Mouse (Mus musculus) midbrain, embryonic 12.5 days (tissue): Measurements from ENCODE around the gene Galnt6. TPM values are rescaled to one million over a fixed set of nuclear protein-coding genes. Genes with fewer than 3 reads are reported as not detected.
A peak's percentile ranks its signal among the peaks of the same experiment; 100 is the strongest.

ENCODE experiments used
- ATAC-seq: fragments of 200-750 bp; cut with Nextera tagmentation; 2 replicates; pipeline ENCODE4 v1.8.0; 2017; ENCODE audit warnings: low read depth, moderate TSS enrichment, moderate library complexity; ENCODE audit not compliant: low FRiP score
- H3K27ac ChIP-seq: fragments of 300-500 bp; sonication (generic); replicated peaks from 2 replicates; pipeline ENCODE4 v1.5.1; 2016; ENCODE audit warnings: mild to moderate bottlenecking
- H3K27me3 ChIP-seq: fragments of 300-500 bp; sonication (generic); 2 replicates; pipeline ENCODE4 v1.6.1; 2016; ENCODE audit warnings: mild to moderate bottlenecking
- H3K36me3 ChIP-seq: fragments of 300-500 bp; sonication (generic); 2 replicates; pipeline ENCODE4 v1.6.1; 2016
- H3K4me1 ChIP-seq: fragments of 300-500 bp; sonication (generic); 2 replicates; pipeline ENCODE4 v1.6.1; 2016
- H3K4me2 ChIP-seq: fragments of 300-500 bp; sonication (generic); replicated peaks from 2 replicates; pipeline ENCODE4 v1.6.1; 2016; ENCODE audit warnings: mild to moderate bottlenecking, moderate library complexity
- H3K4me3 ChIP-seq: fragments of 300-500 bp; sonication (generic); 2 replicates; pipeline ENCODE4 v1.5.1; 2016; ENCODE audit warnings: mild to moderate bottlenecking
- H3K9ac ChIP-seq: fragments of 300-500 bp; sonication (generic); replicated peaks from 2 replicates; pipeline ENCODE4 v1.6.1; 2016; ENCODE audit warnings: mild to moderate bottlenecking, moderate library complexity
- H3K9me3 ChIP-seq: fragments of 300-500 bp; sonication (generic); 2 replicates; pipeline ENCODE4 v1.6.1; 2016; ENCODE audit warnings: mild to moderate bottlenecking
- WGBS: fragments of 180-500 bp; shearing (Covaris S2); methylation state at CpG from one replicate; pipeline ENCODE4 v1.1.7; 2016; 5-methylcytosine and 5-hydroxymethylcytosine counted together
- polyA plus RNA-seq: library from polyadenylated mRNA; unstranded; fragments of >200 nt; fragmentation: Nextera tagmentation; extraction: Ambion mirVana; gene quantifications from 2 replicates; pipeline ENCODE4 v1.2.1, GENCODE M21; 2016

Gene Galnt6
- polyA plus RNA-seq, 1 experiment from 2014 or later = 0.18 TPM

DNA sequence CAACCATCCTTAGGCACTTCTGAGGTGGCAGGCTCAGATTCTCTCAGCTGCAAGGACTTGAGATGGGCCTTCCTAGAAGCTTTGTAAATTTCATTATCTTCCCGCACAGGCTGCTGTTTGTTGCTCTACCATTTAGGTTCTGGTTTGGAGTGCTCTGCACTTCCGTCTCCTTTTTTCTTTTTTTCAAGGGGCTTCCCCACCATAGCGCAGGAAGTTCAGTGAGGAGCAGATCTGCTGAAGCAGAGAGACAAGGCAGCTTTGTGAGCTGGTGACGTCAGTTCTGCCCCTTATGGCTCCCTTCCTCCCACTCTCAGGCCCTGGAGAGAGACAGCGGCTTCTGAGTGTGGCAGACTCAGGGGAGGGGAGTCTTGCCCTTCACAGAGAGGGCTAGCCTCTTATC lies 3.4 kb upstream of the Galnt6 start:
- Histone ChIP-seq H3K36me3 (no peaks in the 10 kb centered on the region), H3K27me3 (peaks cover 54% of the 10 kb centered on the region), H3K4me1 (peaks cover 15% of the 10 kb centered on the region), H3K4me3 (no peak overlapping the region), H3K9me3 (no peaks in the 10 kb centered on the region), H3K27ac (no peak overlapping the region), H3K4me2 (no peak overlapping the region), H3K9ac (no peak overlapping the region)
- WGBS = 44% methylated on average over 5 of the region's 5 CpGs
- ATAC-seq = no peak

DNA sequence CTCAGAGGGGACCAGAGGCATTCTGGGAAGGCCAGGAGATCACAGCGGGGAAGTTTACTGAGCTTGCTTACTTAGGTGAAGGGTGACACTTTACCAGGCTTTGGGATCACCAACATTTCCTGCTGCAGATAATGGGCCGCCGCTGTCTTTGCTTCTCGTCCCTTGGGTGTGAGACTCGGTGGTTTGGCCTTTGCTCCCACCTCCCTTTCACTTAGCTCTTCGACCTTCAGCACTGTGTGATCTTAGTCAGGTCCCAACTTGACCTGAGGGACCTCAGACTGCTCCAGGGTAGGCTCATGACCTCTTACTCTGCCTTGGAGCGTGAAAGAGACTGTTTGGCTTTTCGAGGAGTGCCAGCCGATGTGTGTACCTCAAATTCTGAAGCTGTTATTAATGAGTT lies 1.9 kb upstream of the Galnt6 start:
- Histone ChIP-seq H3K4me3 (no peak overlapping the region), H3K27me3 (peaks cover 65% of the 10 kb centered on the region), H3K4me1 (peaks cover 15% of the 10 kb centered on the region), H3K4me2 (no peak overlapping the region), H3K9me3 (no peaks in the 10 kb centered on the region), H3K36me3 (no peaks in the 10 kb centered on the region), H3K9ac (no peak overlapping the region), H3K27ac (no peak overlapping the region)
- ATAC-seq = no peak
- WGBS = 45% methylated on average over 9 of the region's 9 CpGs

DNA sequence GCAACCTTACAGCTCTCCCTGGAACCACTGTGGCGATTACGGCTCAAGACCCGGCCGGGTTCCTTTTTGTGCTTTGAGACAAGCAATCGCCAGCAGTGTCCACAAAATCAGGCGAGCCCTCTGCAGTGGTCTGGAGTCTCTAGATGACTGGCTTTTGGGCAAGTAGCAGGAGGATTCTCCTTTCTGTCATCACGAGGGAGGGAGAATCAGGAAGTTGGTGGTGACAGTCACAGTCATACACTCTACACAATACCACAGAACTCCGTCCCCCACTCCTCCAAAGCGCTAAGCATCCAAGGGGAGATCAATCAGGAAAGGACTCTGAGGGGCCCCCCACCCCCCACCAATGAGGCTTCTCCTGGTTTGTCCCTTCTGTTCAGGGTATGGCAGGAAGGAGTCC lies 590 bp downstream of the Galnt6 start:
- H3K4me2 ChIP-seq = peak overlapping the region; percentile 63
- H3K9me3 ChIP-seq = no peaks in the 10 kb centered on the region
- peaks cover 65% of the 10 kb centered on the region for H3K27me3 ChIP-seq
- WGBS = 24% methylated on average over 9 of the region's 9 CpGs
- no peak overlapping the region for H3K27ac ChIP-seq
- ATAC-seq = no peak
- H3K36me3 ChIP-seq = no peaks in the 10 kb centered on the region
- H3K9ac ChIP-seq = no peak overlapping the region
- peak overlapping the region; percentile 41 for H3K4me3 ChIP-seq
- H3K4me1 ChIP-seq = peaks cover 15% of the 10 kb centered on the region

DNA sequence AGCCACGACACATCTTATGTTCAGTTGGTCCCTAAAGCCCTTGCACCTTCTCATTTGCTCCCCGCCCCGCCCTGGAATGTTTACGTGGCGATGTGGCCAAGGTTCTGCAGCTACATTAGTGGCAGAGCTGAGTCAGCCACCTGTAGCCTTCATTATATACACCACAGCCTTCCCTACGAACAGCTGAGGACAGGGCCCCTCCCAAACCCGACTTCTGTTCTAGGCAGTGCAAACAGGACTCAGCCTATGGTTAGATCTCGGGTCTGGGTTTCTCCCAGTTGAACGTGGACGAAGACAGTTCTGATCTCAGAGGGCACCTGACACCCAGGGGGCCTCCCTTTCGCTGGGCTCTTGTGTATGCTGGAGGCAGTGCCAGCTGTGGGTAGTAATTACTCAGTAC lies 1.3 kb downstream of the Galnt6 start:
- ATAC-seq = no peak
- H3K4me2 ChIP-seq = no peak overlapping the region
- no peaks in the 10 kb centered on the region for H3K9me3 ChIP-seq
- no peak overlapping the region for H3K9ac ChIP-seq
- H3K27me3 ChIP-seq = peaks cover 61% of the 10 kb centered on the region
- 89% methylated on average over 11 of the region's 11 CpGs for WGBS
- no peaks in the 10 kb centered on the region for H3K36me3 ChIP-seq
- H3K4me1 ChIP-seq = peaks cover 14% of the 10 kb centered on the region
- H3K27ac ChIP-seq = no peak overlapping the region
- H3K4me3 ChIP-seq = no peak overlapping the region

DNA sequence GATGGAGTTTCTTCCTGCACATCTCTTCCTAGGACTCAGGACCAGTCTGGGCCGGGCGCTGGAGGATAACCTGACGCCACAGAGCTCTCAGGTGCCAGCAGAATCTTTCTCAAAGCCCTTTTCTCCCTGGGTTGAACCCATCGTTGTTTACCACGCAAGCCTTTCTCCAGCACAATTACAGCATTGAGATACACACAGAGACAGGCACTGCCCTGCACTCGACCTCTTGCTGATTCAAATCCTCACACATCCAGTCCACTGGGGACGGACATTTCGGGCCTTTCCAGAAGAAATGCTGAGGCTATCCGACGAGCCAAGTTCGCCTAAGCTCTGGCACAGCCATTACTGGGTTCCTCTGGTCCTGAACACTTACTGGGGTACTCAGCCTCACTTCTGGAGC lies 2.5 kb downstream of the Galnt6 start:
- ATAC-seq = no peak
- no peaks in the 10 kb centered on the region for H3K36me3 ChIP-seq
- H3K4me2 ChIP-seq = no peak overlapping the region
- no peak overlapping the region for H3K27ac ChIP-seq
- H3K9ac ChIP-seq = no peak overlapping the region
- peaks cover 11% of the 10 kb centered on the region for H3K4me1 ChIP-seq
- WGBS = 86% methylated on average over 11 of the region's 11 CpGs
- H3K9me3 ChIP-seq = no peaks in the 10 kb centered on the region
- peaks cover 51% of the 10 kb centered on the region for H3K27me3 ChIP-seq
- H3K4me3 ChIP-seq = no peak overlapping the region

DNA sequence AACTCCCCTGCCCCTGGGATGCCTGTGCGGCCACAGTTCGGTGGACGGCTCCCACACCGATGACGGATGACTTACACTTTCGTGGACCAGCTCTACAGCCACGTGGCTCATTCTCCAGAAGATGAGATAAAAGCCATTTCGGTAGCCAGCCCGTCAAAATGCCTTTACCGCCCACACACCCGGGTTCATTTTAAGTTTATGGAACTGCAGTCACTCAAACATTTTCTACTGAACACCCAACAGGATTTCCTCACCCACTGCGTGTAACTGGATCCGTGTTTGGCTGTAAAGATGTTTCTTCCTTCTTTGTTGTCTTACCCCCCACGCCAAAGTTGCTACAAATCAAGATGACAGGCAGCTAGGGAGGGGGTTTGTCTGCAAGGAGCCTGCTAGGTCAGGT lies 5.7 kb downstream of the Galnt6 start:
- H3K27ac ChIP-seq = no peak overlapping the region
- peaks cover 21% of the 10 kb centered on the region for H3K27me3 ChIP-seq
- ATAC-seq = no peak
- H3K4me3 ChIP-seq = no peak overlapping the region
- no peaks in the 10 kb centered on the region for H3K9me3 ChIP-seq
- no peak overlapping the region for H3K9ac ChIP-seq
- no peaks in the 10 kb centered on the region for H3K4me1 ChIP-seq
- H3K4me2 ChIP-seq = no peak overlapping the region
- WGBS = 85% methylated on average over 14 of the region's 14 CpGs
- H3K36me3 ChIP-seq = no peaks in the 10 kb centered on the region

DNA sequence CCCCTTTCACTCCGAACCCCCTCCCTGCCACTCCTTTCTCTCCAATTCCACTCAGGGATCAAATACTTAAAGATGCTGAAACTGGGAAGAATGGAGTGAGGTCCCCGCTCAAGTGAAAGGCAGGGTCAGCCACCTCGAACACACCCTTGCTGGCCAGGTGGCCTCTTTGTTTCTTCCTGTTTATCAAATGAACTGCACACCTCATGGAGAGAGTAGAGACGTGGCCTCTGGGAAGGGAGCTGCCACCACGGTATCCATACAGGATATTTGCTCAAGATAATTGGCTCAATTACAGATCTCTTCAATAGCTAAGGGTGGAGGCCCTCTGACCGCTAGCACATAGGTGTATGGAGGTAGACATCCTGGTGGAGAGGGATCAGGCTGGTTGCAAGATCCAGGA lies 6.6 kb downstream of the Galnt6 start:
- no peak overlapping the region for H3K9ac ChIP-seq
- H3K36me3 ChIP-seq = no peaks in the 10 kb centered on the region
- ATAC-seq = no peak
- H3K4me3 ChIP-seq = no peak overlapping the region
- H3K4me2 ChIP-seq = no peak overlapping the region
- peaks cover 11% of the 10 kb centered on the region for H3K27me3 ChIP-seq
- H3K4me1 ChIP-seq = no peaks in the 10 kb centered on the region
- H3K27ac ChIP-seq = no peak overlapping the region
- WGBS = 80% methylated on average over 6 of the region's 6 CpGs
- H3K9me3 ChIP-seq = no peaks in the 10 kb centered on the region

DNA sequence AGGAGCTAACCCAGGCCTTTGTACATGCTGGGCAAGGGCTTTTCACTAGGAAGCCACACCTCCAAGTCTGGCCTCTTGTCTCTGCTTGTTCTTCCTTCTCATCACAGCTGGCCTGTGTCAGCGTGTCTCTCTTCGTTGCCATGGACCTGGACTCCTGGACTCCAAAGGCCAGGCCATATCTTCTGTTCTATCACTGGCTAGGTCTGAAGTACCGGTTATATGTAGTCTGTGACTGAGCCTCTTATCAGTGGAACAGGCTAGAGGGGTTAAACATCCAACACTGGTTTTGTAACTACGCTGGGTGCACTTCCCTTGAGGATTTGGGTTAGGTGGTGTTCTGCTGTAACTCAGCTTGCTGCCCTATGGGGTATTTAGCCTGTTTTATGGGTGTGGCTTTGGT lies 7.2 kb downstream of the Galnt6 start:
- Histone ChIP-seq H3K4me2 (no peak overlapping the region), H3K9me3 (no peaks in the 10 kb centered on the region), H3K36me3 (no peaks in the 10 kb centered on the region), H3K27ac (no peak overlapping the region), H3K27me3 (peaks cover 6% of the 10 kb centered on the region), H3K4me1 (no peaks in the 10 kb centered on the region), H3K4me3 (no peak overlapping the region), H3K9ac (no peak overlapping the region)
- WGBS = 69% methylated on average over 4 of the region's 4 CpGs
- ATAC-seq = no peak

DNA sequence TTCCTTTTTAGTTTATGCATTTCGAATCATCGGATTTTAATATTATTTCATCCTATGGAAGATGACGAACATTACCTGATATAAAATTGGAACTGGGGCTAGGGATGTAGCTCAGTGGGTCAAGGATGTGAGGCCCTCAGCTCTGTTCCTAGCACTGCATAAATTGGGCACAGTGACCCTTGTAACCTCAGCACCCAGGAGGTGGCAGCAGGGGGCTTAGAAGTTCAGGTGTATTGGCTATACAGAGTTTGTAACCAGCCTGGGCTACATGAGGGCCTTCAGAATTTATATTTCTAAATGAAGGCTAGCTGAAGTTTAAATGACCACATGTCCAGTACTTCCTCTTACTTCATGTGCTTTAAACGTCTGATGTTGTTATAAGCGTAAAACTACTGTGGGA lies 7.7 kb downstream of the Galnt6 start:
- no peaks in the 10 kb centered on the region for H3K36me3 ChIP-seq
- H3K27me3 ChIP-seq = no peaks in the 10 kb centered on the region
- no peak for ATAC-seq
- WGBS = 92% methylated on average over 5 of the region's 5 CpGs
- H3K27ac ChIP-seq = no peak overlapping the region
- H3K4me2 ChIP-seq = no peak overlapping the region
- no peaks in the 10 kb centered on the region for H3K9me3 ChIP-seq
- H3K4me1 ChIP-seq = no peaks in the 10 kb centered on the region
- no peak overlapping the region for H3K9ac ChIP-seq
- no peak overlapping the region for H3K4me3 ChIP-seq

DNA sequence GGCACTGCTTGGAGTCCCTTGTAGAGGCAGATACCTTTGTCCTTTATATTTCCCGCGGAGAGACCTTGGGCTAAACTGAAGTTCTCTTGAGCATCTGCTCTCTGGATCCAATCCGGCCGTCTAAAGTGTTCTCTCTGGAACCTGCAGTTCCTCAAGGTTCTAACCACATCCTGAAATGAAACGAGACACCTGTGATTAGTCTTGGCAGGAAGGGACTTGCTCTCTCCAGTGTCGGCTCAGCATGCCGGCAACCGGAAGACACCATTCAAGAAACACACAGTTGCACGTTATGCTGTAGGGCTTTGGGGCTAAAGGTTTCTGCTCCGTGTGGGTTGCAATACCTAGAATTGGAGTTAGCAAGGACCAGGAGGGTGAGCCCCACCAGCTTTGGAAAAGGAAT lies 9.1 kb downstream of the Galnt6 start:
- H3K9me3 ChIP-seq = no peaks in the 10 kb centered on the region
- no peak overlapping the region for H3K4me3 ChIP-seq
- H3K9ac ChIP-seq = no peak overlapping the region
- no peaks in the 10 kb centered on the region for H3K27me3 ChIP-seq
- whole genome bisulfite sequencing = 86% methylated on average over 10 of the region's 10 CpGs
- no peak for ATAC-seq
- peaks cover 6% of the 10 kb centered on the region; the same call in 1 of the 2 replicates for H3K4me1 ChIP-seq
- no peaks in the 10 kb centered on the region for H3K36me3 ChIP-seq
- H3K4me2 ChIP-seq = no peak overlapping the region
- no peak overlapping the region for H3K27ac ChIP-seq

DNA sequence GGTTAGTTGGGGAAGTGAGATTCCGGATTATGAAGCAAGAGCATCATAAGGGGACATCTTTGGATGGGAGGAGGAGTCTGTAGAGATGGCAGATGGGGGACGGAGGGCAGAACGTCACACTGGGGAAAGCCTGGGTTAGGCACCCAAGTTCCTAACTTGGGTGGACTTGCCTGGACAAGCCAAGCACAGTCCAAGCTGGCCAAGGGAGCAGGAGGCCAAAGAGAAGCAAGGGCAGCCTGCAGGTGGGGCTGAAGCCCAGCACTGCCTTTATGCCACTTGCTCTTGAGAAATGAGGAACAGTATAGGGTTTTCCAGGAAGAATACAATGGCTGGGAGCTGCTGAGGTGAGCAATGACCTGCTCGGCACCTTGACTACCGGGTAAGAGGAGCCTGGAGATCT lies 10.0 kb downstream of the Galnt6 start:
- Histone ChIP-seq H3K4me3 (no peak overlapping the region), H3K9ac (no peak overlapping the region), H3K4me2 (no peak overlapping the region), H3K36me3 (no peaks in the 10 kb centered on the region), H3K9me3 (no peaks in the 10 kb centered on the region), H3K27me3 (no peaks in the 10 kb centered on the region), H3K4me1 (peaks cover 6% of the 10 kb centered on the region; the same call in 1 of the 2 replicates), H3K27ac (no peak overlapping the region)
- WGBS = 93% methylated on average over 5 of the region's 5 CpGs
- no peak for ATAC-seq

DNA sequence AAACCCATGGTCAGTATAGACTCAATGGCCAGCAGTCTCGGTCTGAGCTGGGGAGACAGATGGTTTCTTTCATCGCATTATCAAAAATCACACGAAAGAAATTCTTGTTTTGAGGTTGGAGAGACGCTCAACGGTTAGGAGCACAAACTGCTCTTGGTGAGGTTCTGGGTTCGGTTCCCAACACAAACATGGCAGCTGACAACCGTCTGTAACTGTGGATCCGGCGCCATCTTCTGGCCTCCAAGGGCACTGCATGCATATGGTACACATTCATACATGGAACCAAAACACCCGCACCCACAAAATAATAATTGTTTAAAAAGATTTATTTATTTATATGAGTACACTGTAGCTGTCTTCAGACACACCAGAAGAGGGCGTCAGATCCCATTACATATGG lies 10.6 kb downstream of the Galnt6 start:
- Histone ChIP-seq H3K4me2 (no peak overlapping the region), H3K9ac (no peak overlapping the region), H3K36me3 (no peaks in the 10 kb centered on the region), H3K27ac (no peak overlapping the region), H3K9me3 (no peaks in the 10 kb centered on the region), H3K27me3 (no peaks in the 10 kb centered on the region), H3K4me3 (no peak overlapping the region), H3K4me1 (peaks cover 6% of the 10 kb centered on the region; the same call in 1 of the 2 replicates)
- WGBS = 76% methylated on average over 11 of the region's 11 CpGs
- no peak for ATAC-seq

DNA sequence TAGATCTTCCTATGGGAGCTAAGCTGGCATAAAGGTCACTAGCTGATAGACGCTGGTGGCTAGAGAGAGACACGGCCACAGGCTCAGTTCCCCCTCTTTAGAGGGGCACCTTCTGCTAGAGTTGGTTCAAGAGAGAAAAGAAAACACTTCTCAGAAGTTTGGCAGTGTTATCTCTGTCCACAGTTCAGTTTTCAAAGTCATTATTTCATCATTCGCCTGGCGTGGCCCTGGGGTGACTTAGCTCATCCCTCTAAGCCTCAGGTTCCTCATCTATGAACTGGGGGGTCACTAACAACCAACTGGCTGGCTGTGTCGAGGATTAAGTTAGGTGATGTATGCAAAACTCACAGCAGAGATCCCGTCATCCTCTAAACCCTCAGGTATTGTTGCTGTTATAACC lies 11.2 kb downstream of the Galnt6 start:
- WGBS = 81% methylated on average over 6 of the region's 6 CpGs
- ATAC-seq = no peak

More for the DNA sequence above, 11.2 kb downstream of the Galnt6 start:
- Histone ChIP-seq H3K4me3 (no peak overlapping the region), H3K27ac (no peak overlapping the region), H3K4me2 (no peak overlapping the region), H3K9me3 (no peaks in the 10 kb centered on the region), H3K36me3 (no peaks in the 10 kb centered on the region), H3K9ac (no peak overlapping the region), H3K27me3 (no peaks in the 10 kb centered on the region), H3K4me1 (peaks cover 6% of the 10 kb centered on the region; the same call in 1 of the 2 replicates)
